Mouse (Mus musculus): ENCODE measurements around the gene Foxd1.

Foxd1 gene

DNA sequence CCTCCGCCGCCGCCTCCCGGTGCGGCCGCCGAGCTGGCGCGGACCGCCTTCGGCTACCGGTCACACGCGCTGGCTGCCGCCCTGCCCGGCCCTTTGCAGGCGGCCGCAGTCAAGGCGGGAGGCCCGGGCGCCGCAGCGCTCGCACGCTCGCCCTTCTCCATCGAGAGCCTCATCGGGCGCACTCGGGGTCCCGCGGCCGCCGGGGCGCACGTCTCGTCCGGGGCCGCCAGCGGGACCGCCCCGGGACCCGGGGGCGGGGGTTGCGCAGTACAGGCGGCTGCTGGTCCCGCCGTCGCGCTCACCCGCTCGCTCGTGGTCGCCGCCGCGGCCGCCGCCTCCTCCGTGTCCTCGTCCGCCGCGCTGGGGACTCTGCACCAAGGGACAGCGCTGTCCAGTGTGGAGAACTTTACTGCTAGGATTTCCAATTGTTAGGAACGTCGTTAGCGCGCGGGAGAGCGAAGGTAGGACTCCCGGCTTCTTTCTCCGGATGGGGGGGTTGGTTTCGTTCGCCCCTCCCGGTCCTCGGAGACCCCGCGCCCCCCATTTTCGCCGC is 1.6 kb downstream of the Foxd1 start:
- DNase-seq (ENCODE audit: low read depth, low spot score): no peak

DNA sequence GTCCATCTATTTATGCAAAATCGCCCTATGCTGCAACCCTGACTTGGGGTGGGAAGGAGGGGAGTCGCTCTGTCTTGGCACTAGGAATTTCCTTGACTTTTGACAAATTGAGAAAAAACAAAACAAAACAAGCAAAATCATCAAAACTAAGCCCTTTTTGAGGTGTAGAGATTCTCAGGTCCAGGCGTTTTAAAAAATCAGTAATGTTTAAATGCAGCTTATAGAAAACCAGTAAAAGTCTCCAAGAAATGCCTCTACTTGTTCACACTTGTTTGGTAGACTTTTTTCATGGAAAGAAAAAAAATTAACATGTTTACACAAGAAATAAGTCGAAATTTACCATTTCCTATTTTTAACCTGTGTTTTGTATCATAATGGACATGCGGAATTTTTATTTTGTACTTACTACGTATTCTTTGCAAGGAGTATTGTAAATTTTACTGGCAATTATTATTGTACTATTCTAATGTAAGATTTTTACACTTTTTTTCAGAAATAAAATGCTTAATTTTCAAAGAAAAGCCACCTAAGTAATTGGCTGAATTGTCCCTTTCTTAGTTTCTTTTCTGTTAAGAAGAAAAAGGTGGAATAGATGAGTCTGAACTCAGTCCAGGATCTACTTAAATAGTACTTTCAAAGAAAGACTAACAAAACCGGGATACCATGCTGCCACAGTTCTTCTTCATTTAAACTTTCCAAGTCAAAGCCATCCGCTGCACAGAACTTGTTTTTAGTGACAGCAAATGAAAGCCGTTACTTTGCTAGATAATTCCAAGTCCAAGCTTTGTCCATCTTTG is 2.3 kb downstream of the Foxd1 start:
- DNase-seq (ENCODE audit: low read depth, low spot score): no peak

DNA sequence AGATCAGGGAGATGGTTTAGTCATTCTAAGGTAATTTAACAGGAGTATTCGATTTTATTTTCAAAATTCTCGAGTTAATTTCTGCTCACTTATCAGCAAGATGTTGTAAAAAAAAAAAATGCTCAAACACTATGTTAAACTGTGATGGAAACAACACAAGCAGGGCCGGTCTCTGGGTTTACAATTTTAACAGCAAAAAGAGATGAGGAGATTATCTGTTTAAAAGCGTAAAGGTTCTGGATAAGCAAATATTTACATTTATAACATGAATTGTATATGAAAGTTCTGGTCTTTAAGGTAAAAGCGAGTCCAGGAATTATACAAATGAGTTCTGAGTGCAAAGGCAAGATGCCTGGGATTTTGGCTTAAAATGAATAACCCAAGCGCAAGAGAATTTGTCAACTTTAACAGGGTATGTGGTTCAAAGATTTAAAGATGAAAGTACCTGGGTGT is 3.0 kb downstream of the Foxd1 start:
- DNase-seq (ENCODE audit: low read depth, low spot score): no peak

DNA sequence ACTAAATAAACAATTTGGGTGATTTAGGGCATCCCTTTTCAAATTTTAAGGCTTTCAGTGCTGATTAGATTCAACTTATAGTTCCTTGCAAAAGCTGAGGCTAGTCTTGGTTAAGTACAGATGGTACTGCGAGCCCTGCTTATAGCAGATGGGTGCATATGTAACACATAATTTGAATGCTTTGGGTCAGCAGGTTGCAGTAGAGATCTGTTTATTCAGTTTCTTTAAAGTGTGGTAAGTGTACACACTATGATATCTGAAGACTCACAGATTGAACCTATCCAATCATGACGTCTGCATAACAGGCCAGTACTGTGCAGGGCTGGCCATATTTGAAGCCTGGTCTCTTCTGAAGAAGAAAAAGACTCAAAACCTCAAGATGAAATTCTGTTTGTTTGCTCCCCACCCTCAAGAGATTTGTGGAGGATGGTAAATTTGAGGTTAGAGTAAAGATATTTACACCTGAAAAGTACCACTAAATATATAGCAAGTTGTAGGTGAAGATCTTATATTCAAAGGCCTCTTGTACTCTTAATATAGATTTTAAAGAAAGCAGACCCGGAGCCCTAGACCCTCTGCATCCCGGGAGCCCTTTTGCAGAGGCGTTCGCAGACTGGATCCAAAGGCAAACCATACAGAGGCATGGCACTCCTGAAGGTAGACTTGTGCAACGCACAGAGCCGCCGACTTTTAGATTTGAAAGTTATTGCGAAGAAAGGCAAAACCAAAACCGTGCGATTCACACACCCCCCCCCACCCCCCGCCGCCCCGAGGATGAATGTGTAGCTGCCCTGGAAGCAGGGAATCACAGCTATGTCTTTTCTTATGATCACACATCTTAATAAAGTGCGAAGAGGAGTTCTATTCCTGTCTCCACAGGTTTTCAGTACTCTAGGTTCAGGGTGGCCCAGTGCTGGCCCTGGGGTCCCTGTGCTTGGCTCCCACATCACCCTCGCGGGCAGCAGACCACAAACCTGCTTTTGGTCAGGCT is 3.7 kb downstream of the Foxd1 start:
- DNase-seq (ENCODE audit: low read depth, low spot score): no peak

DNA sequence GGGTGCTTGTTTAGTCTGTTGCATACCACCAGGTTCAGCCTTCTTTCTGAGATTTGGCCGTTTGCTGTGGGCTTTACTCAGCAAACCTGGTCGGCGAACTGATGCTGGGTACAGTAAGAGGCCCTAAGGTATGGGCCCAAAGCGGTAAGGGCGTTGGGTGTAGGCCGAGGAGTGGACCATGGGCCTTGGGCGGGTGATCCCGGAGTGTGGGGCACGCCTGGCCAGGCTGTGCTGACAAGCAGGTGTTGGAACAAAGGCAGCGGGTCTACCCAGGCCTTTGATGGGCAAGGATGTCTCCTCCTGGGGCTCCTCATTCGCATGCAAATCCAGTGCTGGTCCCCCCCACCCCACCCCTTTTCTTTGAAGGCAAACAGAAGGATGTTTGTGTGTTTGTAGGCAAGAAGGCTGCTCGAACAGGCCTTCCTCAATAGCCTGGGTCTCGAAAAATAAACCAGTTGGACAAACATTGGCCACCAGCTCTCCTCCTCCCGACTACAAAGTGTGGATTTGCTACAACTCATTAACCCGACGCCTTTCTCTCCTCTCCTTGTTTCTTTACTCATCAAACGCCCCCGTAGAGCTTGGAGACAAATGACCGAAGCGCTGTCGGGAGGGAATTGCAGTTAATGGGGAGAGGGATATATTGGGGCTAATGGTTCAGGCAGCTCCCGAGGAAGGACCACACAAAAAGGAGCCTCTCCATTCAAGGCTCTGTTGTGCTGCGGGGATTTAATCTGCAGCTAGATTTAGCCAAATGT is 4.6 kb downstream of the Foxd1 start:
- DNase-seq (ENCODE audit: low read depth, low spot score): no peak

DNA sequence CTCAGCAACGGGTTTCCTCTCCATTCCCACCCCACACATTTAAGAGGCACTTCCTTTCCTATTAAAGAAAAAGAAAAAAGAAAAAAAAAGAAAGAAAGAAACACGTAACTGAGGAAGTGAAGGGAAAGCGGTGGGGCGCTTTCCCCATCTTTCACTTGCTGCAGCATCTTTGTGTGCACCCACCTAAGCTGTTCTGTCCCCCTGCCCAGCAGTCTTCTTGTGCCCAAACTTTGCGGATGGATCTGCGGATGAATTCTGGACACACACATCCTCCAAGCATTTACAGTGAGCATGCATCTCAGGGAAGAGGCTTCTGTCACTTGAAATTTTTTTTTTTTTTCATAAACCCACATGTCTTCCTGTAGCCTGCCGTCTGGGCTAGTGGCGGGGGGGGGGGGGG is 5.3 kb downstream of the Foxd1 start:
- DNase-seq (ENCODE audit: low read depth, low spot score): no peak

DNA sequence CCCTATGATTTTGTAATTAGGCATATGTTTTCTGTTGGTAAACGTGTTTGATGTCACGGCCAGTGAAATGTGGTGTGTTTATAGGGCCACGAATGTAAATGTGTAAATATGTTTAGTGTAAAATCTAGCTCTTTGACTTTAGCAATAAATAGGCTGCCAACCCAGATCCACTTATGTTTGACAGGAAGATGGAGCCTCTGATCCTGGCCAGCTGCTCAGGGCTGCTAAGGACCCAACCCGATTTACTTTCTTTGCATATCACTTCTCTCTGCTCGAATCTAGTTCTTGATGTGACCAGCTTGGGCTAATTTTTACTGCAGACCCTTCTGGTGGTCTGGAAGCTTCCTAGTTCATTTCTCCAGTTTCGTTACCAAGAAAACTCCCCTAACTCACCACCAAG is 6.3 kb downstream of the Foxd1 start:
- DNase-seq (ENCODE audit: low read depth, low spot score): no peak

DNA sequence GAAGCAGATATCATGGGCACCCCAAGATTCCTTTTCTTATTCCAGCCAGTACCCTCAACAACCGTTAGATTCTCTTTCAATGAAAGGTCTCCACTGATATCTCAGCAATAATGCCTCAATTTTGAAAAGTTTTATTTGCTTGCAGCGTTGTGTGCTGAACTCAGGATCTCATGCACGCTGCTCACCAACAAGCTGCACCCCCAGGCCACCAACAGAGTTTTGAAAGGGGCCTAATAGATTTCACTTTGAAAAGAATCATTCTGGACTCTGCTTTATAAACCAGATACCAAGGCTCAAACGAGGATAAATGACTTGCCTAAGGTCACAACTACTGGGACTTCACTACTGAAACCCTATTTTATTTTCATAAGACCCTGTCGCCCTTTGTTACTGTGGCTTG is 7.1 kb downstream of the Foxd1 start:
- no peak for DNase-seq (ENCODE audit: low read depth, low spot score)

DNA sequence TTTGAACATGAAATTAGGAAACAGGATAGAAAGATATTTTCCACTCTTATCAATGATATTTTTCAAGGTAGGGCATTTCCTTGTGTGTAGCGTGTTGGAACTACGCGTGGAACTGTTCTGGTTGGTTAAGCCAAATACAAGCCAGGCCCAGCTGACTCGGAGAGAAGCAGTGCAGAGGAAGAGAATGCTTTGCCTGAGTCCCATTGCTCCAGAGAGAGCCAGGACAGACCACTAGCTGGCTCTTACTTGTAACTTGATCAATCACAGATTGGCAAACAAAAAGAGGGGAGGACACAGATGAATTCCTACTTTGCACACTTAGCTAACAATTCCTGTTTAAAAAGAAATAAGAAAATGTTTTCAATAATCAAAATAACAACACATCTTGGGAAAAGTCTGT is 9.0 kb downstream of the Foxd1 start:
- no peak for DNase-seq (ENCODE audit: low read depth, low spot score)

DNA sequence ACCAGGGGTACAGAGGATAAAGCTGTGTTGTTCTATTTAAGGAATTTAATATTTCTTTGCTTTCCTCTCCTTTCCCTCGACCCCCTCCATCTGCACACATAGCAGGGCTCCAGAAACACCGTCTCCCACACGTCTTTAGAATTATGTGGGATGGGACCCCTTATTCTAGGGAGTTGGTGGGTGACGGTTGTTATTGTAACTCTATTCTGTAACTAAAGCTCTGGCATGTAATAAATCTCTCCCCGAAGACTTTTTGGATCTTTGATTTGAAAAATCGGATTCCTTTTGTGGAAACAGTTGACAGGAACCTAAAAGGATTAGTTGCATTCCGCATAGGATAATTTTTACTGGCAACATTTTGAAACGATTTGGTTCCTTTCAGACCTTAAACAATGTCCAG is 11.0 kb downstream of the Foxd1 start:
- DNase-seq (ENCODE audit: low read depth, low spot score): no peak

DNA sequence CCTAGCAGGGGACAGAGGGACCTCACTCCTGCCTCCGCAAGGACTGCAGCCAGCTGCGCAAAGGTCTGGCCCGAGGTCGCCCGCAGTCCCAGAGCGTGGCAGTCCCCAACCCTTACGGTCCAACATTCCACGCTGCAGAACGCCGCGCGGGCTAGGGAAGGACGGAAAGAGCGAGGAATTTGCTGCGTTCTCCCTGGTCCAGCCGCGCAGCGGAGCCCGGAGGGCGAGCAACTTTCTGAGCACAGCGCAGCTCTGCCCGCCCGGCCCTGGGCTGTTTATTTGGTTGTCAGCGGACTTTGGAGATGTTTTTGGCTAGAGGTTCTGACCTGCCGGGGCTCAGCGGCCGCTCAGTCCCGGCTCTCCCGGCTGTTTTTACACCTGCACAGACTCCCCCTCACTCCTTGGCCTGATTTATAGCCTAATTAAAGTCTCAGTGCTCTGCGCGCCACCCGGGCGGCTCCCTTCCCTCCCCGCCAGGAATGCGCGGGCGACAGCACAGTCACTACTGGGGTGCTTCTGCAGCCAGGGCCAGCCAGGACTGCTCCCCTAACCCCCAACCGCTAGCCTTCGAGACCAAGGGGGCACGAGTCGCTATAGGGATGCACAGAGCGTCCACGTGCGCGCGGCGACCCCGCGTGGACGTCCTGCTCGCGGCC is 11.9 kb downstream of the Foxd1 start:
- DNase-seq (ENCODE audit: low read depth, low spot score): no peak

DNA sequence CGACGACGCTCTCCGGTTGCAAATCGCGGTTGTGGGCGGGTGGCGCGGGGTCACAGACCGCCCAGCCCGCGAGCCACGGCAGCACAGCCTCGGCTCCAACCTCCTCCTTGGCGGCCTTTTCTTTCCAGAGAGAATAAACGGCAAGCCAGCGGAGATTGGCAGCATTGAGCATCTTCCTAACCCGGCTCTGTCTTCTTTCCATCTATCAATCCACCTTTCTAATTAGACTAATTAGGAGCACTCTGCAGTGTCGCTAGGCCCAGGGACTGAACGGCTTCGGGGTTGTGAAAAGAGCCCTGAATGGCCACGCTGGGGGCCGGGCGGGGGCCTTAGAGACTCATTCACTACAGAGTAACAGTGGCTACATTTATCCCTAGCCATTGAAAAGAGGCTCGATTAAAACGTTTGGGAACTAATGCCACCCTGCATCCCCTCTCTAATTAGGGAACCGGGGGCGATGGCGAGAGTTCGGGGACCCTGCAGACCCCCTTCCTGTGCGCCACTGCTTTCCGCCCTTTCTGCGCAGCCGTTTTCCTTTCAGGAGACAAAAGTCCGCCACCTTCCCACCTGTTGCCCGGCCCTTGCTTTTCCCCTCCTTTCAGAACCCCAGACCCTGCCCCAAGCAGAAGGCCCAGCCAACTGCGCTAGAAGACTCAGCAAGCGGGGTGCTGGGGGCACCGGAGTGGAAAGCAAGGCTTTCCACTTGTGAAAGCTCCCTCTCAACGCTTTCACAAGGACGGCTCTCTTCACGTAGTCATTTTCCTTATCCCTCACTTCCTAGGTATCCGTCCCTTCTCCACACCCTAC is 12.6 kb downstream of the Foxd1 start:
- DNase-seq (ENCODE audit: low read depth, low spot score): no peak

DNA sequence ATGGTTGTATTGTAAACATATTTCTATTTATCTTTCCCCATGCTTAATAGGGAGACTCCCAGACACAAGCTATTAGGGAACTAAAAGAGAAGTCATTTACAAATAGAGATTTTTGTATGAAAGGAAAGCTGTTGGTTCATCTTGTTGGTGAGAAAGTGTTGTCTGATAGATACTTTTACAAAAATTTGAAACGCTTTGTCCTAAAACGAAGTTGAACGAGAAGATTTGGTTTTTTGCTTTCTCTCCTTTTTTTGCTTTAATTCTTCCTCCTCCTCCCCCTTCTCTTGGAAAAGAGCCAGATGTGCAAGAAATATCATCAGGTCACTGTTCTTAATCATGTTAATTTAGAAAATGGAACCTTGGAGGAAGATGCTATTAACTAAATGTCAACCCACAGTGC is 13.6 kb downstream of the Foxd1 start:
- no peak for DNase-seq (ENCODE audit: low read depth, low spot score)

DNA sequence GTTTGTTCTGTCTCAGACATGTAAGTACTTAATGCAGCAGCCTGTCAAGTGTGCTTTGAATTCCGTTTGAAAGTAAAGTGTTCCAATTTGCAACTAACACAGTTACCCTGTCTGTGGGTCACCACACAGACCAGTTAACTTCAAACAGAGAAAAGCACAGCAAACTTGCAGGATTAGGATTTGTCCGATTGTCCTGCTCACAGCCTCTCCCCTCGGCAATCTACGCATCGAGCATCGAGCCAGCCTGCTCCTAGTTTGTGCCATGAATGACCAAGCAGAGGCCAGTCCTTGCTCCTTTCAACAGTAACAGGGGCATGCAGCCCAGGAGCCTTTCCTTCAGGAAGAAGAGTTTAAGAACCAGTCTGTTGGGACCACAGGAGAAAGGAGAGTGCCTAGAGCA is 15.0 kb downstream of the Foxd1 start:
- DNase-seq (ENCODE audit: low read depth, low spot score): no peak

DNA sequence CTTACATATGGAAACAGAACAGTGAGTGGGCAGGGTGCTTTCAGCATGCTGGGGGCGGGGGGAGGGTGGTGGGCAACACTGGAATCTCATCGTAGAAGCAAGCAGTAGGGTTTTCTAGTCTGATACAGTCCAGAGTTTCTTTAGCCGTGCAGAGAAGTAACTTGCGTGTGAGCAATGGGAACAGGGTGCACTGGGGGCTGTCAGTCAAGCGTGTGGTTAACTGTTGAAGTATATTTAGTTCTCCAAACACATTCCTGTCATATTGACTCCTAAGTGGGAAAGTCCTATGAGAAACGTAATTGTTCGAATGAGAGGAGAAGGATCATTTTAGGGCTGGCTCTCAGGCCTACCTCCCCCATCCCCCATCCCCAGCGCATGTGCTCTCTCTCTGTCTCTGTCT is 20.5 kb downstream of the Foxd1 start:
- no peak for DNase-seq (ENCODE audit: low read depth, low spot score)

DNA sequence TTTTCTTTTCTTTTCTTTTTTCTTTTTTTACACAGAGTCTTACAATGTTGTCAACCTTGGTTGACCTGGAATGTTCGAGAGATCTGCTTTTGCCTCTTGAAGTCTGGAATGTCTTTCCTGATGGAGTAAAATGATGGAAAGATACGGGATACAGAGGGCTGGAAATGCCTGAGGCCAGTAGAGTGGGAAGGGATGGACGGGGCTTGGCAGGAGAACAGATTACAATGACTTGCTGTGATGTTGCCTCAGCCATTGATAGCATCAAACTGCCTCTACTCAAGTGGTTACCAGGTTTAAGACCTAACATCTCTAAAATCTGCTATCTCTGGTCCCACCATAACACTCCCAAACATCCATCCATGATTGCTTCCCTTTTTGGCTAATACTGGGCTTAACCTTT is 20.9 kb downstream of the Foxd1 start:
- DNase-seq (ENCODE audit: low read depth, low spot score): no peak

DNA sequence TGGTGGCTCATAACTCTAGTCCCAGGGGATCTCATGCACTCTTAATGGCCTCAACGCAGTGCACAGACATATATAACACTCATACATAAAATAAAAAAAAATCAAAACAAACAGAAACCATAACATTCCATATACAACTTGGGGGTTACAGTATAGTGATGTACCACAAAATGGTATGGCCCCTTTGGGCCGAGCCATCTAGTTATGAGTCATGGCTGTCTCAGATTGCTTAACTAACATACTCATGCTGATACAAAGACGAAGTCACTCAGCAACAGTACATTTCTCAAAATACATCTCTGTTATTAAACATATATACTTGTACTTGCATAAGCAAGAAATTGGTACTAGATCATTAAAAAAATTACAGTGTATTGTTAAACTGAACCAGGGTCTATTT is 23.7 kb downstream of the Foxd1 start:
- DNase-seq (ENCODE audit: low read depth, low spot score): no peak

DNA sequence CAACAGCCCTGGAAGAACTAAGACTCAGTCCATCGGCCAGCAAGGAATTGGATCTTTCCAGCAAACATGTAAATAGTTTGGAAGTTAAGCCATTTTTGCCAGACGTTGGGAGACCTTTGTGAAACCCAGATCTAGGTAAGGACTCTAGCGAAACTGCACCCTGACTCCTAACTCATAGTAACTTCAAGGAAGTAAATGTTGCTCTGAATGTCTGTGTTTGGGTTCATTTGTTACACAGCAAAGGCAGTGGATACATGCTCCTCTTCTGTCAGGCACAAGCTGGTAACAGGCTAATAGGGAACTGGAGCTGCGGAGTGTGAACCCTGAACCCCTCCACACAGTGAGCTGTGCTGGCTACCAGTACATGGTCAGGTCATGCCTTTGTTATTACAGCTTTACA is 28.7 kb downstream of the Foxd1 start:
- no peak for DNase-seq (ENCODE audit: low read depth, low spot score)

DNA sequence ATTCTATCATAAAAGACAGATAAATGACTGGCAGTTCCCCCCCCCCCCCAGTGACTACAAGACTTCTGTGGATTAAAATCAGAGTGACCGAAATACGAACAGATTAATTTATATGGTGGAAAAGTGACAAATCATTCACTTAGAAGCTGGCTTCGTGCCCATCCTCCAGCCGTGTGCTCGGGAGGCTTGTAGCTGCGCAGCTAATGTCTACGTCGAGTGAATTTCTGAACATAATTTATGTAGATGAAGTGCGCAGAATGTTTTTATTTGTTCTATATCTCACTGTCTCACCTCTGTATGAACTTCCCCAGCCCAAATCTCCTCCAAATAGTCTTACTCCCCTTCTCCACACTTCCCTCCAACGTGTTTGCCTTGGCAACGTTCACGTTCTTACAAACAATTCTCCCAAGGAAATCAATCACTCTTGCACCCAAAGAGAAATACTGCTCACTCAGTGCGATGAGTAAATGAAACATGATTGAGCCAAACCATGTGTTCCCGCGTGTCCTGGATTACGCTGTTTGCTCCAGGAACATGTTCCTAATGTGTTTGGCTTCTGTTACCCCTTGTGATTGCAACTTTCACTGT is 30.0 kb downstream of the Foxd1 start:
- no peak for DNase-seq (ENCODE audit: low read depth, low spot score)

DNA sequence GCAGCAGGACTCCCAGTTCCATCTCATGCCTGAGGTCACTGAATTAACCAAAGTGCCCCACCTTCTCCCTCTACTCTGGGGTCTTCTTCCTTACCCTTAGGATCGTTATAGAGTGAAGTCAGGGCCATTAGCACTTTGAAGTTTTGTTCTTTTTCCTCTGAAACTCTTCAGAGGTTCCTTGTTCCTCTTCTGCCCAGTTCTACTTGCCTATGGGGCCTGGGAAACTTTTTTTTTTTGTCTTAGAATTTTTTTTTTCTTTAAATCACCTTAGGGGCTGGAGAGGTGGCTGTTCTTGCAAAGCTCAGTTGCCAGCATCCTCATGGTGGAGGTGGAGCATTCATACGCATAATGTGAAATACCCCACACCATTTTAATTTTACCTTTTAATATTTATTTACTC is 31.8 kb downstream of the Foxd1 start:
- DNase-seq (ENCODE audit: low read depth, low spot score): no peak

Measured in embryo, embryonic 11.5 days (tissue).